Mouse (Mus musculus) kidney, postnatal 25 days (tissue): ENCODE measurements around the gene Gm29427.
"Not testable (repeated sequence)": the region's sequence is repeated elsewhere in the genome, so short reads cannot be mapped to it uniquely, and the experiment has no call there.

Experiments used
- DNase-seq, 2 experiments: peaks; one replicate each; pipeline ENCODE4 v3.0.0; 2021; ENCODE audit warnings: mixed read lengths in 2 of 2

The Gm29427 gene

DNA sequence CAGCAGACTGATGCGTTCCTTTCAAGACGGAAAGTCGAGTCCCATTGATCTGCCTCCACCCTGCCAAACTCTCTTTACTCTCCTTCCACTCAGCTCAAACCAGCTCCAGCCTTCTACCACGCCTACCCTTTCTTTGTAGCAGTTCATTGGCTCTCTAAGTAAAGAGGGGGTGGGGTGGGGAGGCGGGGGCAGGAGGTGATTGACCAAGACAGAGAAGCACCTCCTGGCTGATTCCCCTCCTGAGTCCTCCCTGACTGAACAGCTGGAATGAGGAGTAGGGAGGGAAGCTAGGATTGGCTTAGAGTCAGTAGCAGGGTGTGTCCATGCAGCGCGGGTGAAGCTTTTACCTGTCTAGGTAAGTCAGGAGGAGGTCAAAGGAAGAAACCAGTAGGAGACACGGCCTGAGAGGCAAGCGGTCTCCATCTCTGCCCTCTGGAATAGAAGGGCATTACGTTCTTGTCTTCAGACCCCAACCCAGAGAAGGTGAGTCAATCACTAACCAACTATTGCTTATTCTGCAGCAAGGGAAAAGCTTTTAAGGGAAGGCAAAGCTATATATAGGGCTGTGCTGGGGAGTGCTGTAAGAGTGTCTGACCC is 16.2 kb upstream of the Gm29427 start, which contains the start of gene AA986860:
Gene AA986860, plus strand, starts transcription at position 236 of the 597 bp plus-strand sequence.
- peak; percentile 64 to 88 for DNase-seq

DNA sequence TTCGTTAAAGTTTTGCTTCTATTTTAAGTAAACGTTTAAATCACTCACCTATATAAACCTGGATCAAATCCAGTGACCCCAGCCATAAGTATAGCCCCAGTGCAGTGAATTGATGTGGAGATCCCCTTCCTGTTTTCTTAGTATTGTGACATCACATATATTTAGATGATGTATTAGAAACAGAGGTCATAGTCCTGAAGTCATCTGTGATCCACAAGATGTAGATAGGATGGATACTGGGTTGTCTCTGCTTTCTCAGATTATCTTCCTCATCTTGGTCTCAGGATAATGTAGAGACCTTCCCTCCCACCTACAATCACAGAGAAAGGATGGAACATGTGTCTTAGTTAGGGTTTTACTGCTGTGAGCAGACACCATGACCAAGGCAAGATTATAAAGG is 13.6 kb upstream of the Gm29427 start, which contains the start of gene Pfkfb2:
Gene Pfkfb2, minus strand, starts transcription at position 101 of the 400 bp plus-strand sequence.
- DNase-seq, result no peak

DNA sequence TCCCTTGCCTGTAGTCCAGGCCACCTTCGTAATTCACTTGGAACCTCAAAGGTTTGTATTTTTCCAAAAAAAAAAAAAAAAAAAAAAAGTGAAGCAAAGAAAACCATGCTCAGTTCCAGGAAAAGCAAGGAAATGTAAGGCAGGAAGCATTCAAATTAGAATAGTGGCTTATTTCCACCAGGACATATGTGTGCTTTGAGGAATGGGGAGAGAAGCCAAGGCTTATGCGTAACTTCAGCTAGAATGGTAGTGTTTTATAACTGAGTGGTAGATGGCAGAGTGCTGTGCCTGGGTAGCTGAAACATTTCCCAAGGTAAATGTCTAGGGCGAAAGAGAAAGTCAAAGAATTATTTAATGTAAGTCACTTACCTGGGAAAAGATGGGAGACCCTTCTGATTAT is 13.1 kb upstream of the Gm29427 start:
- DNase-seq, result no peak

DNA sequence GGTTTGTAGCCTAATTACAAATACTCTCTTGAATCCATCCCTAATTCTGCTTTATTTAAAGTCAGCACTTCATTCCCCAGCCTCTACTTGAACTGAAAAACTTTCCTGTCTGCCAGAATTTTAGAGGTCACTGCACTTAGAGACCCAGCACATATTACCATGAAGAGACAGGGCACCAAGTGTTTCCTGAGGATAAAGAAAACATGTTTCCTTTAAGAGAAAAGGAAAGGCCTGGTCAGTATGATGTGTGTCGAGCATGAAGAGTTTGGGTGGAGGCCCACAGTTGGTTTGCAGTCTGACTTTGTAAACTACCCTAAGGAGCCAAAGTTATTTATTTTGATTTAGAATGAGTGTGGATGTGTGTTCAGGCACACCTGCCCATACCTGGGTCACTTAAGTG is 12.5 kb upstream of the Gm29427 start:
- no peak for DNase-seq

DNA sequence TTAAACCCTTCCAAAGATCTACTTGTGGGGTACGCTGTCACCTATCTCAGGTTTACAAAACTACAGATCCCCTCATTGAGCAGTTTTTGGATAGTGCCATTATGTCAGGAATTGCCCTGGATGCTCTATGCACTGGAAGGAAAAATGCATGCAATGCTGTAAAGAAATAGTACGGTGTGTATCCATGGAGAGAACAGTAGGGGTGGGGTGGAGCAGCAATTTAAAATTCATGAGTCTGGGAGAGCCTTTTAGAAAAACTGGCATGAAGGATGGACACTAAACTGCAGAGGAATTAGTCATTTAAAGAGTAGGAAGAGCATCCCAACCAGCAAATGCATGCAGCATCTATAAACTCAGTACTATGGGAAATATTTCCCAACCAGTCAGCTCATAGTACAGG is 10.8 kb upstream of the Gm29427 start:
- DNase-seq, result no peak

DNA sequence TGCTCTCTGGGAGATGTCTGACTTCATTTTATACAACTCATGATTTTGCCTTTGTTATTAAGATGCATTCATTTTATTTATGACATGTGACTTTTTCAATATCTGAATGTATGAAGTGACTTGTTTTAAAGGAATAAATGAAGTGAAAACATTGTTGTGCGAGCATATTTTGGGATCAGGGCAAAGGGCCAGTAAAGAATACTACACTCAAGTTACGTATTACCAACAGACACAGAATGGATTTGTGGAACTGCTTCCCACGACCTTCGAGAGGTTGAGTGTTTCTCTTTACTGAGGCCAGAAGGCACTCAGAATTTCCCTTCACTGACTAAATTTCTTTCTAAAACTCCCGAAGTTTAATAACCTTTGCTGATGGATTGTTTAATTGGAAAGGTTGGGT is 8.6 kb upstream of the Gm29427 start:
- DNase-seq, result no peak

DNA sequence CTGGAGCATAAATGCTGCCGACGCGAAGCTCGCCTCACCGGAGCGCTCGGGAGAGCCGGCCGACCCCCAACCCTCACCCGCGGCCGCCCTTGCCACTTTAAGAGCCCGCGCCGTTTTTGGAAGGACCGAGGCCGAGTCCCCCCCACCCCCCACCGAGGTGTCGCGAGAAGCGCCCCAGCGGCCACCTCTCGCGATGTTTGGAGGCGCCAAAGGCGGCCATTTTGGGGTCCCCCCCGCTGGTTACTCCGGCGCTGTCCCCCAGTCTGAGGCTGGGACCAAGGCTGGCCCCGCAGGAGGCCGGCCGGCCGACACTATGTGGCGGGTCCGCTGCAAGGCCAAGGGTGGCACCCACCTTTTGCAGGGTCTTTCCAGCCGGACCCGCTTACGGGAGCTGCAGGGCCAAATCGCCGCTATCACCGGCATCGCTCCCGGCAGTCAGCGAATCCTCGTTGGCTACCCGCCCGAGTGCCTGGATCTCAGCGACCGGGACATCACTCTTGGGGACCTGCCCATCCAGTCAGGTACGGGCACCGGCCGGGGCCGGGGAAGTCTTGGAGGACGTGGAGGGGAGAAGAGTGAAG is 1.8 kb upstream of the Gm29427 start, which contains the start of gene Yod1:
Gene Yod1, plus strand, starts transcription at position 37 of the 581 bp plus-strand sequence.
- peak; percentile 91 to 95 for DNase-seq

DNA sequence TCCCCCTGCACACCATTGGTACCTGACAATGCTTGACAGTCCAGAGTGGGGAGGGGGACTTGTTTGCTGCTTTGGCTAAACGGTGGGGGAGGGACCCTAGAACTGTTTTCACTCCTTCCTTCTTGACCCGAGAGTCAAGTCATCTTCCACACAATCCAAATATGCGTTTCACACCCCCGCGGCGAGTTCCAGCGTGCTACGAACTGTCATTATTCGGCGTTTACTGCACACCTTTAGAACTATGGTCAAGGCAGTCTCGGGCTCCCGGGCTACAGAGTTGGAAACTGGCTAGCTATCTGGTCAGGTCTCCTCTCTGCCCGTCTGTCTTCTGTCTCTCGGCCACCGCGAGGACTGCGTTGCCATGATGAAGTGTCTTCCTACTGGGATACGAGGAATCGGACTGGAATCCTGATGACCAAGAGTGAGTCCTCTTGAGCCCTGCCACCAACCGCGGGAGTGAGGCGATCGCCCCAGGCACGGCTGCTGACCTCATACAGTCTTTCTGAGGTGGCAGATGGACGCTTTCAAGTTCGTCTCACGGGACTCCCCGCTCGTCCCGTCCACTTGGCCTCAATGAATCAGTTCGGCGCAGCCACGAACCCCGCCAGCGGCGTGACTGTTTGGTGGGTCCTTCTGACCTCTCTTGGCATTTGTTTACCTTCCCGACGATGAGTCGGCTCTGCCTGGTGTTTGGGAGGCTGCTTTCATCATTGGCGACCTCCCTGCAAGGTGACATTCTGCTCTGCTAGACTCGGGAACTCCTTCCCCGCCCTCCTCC is 1.1 kb upstream of the Gm29427 start:
- DNase-seq, result peak; percentile 42 to 63

DNA sequence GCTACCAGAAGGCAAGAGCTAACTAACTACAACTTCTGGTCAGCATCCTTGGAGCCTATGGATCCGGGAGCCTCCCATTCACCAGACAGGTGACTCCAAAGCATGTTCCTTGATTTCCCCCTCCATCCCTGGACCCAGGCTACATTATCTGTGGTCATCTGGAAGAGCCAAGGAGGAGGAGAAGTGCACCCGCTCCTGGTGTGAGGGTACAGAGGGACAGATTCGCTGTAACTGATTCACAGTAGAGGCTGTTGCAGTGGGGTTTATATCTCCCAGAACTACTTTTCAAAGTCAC is 566 bp upstream of the Gm29427 start:
- peak in 1 of 2 experiments; percentile 8 for DNase-seq

DNA sequence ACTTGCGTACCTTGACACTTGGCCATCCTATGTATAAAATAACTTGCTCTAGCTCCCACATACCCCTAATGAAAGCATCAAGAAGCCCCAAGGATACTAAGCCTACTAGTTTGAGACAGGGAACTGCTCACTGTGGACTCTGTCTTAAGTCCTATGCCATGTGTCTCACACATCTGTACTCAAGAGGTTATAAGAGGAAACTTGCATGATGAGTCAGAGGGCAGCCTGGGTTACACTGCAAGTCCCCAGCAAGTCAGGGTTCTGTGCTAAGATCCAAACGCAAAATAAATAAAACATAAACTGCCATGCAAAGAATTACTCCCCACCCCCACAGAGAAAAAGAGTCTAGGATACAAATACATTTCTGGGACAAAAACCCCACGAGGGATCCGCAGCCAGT is 1.6 kb downstream of the Gm29427 start:
- DNase-seq, result no peak

DNA sequence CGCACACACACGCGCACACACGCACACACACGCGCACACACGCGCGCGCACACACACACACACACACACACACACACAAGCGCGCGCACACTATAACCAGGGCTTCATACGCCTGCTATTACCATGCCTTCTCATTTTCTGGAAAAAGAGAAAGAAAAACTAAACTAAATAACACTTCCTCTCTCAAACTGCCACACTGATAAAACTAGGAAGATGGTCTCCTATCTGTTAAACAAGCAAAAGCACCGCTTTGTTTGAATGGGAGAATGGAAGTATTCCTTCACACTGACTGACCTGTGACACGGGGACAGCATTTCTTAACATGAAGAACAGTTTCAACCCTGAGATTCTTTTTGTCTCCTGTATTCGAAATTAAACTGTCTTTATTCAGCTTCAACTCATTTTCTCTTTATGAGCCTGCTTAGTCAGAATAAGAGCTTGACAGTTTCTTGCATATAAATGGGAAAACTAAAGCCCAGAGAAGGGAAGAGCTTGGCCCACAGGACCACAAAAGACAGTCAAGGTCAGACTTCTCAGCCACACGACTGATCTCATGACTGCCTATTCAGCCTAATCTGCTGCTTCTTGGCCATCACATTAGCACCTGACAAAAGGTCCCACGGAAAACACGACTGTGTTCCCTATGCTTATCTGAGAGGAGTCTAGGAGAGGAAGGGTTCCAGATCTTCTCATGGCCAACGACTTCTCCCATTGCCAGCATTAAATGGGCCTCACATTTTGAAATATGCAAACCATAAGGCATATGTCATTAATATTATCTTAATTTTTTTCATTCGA is 5.1 kb downstream of the Gm29427 start:
- DNase-seq, result no peak

DNA sequence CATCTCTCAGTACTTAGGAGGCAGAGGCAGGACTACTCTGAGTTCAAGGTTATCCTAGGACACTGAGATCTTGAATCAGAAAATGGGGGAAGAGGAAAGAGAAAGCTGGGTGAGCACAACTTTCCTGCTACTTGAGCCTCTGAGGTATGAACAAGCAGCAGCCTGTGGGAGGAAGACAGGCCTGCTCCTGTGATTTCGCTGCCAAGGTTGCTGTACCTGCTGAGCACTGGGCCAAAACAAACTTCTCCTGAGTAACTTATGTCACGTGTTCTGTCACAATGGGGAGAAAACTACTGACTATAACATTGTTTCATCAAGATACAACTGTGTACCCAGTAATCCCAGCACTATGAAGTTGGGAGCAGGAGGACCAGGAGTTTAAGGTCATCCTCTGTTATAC is 12.0 kb downstream of the Gm29427 start:
- DNase-seq, result no peak

DNA sequence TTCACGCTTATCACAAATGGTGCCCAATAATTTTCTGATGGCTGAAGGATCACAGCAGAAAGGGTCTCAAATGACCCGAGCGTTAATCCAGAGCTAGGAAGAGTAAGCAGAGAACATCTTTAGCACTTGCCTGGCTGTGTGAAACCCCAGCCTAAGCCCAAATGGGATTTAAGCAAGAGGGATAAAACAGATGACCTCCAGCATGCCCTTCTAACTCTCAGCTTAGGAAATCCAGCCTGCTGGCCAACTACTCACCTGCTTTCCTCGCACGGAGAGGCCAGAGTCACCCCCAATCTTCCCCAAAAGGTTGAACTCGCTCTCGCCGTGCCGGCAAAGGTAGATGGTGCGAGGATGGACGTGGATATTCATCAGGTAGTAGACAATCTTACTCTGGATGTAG is 13.6 kb downstream of the Gm29427 start:
- no peak for DNase-seq

DNA sequence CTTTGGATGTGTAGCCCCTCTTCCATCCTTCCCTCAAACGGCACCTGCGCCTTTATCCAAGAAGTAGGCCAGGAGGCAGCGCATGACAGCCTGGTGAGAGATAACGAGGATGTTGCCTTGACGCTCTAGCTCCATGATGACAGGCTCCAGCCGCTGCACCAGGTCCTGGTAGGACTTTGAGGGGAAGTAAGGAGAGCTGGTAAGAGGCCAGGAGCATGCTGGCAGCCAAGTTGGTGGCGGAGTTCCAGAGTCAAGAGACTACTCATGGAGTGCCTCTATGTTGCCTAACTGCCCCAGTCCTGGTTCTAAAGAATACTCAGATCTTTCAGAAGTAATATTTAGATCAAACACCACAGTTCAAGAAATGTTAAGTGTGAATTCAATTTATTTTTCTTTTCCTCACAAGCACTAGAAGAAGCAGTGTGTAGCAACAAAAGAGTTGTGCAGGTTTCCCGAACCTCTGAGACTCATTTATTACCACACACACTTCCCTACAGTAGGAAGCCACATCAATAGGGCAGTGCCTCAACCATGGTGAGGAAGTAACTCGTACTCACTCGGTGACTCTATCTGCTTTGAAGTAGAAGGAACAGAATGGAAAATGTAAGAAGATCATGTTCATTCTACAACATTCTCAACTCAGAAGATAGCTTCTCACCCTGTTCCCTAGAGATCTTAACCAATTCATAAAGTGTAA is 15.5 kb downstream of the Gm29427 start:
- no peak for DNase-seq

DNA sequence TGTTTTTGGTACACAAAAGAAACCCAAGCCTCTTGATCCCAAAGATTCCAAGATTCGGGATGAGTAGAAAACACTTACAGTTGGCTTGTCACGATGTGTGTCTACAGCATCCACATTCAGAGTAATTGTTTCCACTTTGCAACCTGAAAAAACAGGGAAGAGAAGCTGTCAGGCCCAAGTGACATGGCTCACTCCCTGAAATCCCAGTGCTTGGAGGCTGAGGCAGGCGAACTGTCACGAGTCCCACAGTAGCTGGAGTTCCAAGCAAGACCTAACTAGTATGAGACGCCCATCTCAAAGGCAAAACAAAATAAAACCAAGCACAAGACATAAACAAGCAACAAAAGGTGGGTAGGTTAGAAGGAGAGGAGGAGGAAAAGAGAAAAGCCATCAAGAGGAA is 17.0 kb downstream of the Gm29427 start:
- DNase-seq, result no peak

DNA sequence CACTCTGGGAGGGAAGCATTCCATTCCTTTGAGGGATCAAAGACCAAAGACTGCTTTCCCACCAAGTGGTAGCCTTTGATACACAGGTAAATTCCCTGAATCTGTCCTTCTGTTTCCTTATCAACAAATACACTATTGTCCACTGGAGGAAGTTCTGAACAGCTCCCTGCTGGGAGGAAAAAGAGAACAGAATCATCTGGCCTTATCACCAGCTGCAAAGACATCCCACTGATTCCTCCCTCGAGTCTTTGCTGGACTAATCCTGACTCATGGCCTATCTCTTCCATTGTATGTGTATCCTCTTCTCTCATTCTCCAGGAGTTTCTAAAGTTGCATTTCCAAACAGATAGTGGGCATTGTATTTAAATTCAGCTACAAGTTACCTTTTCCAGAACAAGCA is 31.7 kb downstream of the Gm29427 start:
- no peak for DNase-seq

DNA sequence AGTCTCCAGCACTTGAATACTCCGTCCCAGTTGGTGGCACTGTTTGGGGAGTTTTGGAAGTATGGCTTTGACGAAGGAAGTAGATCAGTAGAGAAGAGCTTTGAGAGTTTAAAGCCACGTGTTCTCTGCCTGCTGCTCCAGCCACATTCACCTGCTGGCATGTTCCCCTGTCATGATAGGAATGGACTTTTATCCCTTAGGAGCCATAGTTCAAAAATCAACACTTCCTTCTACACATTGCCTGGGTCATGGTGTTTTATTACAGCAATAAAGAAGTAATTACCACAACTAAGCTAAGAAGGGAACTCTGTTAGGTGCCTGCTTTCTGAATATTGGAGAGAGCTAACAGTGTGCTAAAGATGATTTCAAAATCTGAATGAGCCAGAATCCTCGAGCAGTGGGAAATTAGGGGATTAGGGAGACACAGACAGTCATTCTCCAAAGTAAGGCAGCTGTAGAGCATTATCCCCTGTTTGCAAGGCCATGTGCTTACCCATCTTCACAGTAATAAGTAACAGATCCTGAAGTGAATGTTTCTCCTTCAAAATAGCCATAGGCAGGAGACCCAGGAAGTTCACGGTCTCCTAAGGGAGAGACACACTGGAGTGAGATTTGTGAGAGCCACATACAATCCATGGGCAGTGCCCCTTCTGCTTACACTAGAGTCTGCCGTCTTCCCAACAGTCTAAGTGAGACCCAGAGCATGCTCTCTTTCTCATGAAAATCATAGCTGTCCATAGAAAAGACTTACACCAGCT is 33.8 kb downstream of the Gm29427 start:
- no peak for DNase-seq

DNA sequence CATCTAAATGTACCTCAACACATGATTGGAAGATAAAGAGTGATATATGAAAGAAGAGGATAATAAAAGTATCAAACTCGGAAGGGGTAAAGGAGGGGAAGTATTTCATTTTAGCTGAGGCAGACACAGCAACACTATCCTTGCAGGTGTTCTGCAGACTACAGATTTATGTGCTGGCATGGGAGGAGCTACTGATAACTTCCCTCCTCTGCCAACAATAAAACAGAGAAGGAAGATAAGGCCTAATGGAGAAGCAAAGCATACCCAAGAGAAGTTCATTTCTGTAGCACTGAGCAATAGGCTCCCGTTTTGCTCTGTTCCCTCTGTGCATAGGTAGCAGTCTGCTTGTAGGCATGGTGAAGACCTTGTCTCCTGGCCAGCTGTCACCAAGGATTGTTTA is 34.5 kb downstream of the Gm29427 start:
- DNase-seq, result no peak

DNA sequence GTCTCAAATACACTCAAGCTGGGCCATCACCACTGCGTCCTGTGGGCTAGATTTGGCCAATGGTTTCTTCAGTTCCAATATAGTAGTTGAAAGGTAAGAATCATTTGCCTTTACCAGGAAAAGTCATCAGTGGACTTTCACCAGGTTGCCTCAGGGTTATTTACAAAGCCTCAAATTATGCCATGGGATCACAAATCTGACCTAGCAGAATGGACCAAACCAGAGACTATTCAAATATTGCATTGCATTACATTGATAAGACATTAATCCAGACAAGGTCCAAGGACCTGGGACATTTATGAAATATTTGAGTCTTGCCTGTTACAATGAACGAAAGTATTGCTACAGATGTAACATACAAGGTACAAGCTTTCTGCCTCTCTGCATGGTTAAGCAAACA is 37.0 kb downstream of the Gm29427 start:
- no peak for DNase-seq

DNA sequence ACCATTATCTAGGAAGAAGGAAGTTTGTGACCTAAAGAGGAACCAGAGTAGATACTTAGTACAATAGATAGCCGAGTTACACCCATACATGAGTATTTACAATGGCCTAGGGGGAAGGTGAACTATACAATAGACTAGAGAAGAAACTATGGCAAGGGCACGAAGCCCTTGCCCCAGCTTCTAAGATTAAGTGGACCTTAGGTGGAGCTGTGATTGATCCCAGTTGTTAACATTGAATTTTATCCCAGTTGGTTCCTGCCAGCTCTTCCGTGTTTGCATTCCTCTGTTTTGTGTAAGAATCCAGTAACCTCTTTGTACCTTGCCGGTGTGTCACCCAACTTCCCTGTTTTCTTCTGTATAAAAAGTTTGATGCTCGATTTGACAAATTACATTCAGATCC is 52.0 kb downstream of the Gm29427 start:
- DNase-seq, result not testable (repeated sequence)

DNA sequence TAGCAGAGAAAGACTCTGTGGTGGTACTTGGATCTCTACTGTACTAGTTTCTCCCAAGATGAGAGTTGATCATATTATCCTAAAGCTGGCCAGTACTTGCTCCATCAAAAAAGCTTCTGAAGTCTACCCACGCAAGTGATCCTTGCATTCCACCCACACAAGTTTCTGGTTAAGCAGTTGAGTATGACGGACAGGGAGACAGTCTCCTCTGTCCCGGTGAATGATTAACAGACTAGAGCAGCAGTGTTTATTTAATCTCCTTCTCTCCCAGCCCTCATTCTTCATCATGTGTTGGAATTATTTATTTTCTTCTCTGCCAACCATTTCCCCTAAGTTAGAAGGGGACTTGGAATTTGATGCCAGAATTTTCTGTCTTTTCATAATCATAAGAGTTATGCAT is 54.1 kb downstream of the Gm29427 start, which contains the start of gene C4bp:
Gene C4bp, minus strand, starts transcription at position 179 of the 400 bp plus-strand sequence.
- DNase-seq, result peak in 1 of 2 experiments; percentile 6

DNA sequence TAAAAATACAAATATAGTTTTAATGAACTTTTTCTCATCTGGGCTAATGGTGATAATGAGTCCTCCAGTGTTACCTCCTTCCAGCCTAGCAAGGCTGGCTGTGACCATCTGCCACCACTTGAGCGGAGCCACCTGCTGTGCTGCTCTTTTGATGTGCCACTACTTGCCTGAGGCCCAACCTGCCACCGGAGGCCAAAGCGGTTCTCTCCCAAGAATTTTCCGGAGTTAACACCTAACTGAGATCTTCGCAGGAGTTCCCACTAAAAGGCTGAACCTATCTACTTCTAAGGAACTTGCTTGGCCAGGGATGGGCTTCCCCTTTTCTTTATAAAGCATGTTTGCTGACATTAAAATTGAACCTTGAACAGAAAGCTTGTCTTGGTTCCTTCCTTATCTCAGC is 56.0 kb downstream of the Gm29427 start:
- DNase-seq, result not testable (repeated sequence)
